22 mouse cellular contexts compared by ENCODE assay signal in genomic region chr5:35693638-35694037, GRCm38 (mm10).
"Had no signal": no experiment of that assay in that cellular context is flagged by ENCODE, and none has a peak within 500 bp of the region (broad histone marks: within the 10 kb centered on the region; RNA-seq: fewer than 3 reads in every experiment).

No protein-coding gene starts in this region.

- H3K9me3 ChIP-seq: liver, embryonic 15.5 days; lung, embryonic 15.5 days; midbrain, embryonic 13.5 days; midbrain, embryonic 15.5 days; neural tube, embryonic 13.5 days; neural tube, embryonic 15.5 days had no signal

- H3K4me1 ChIP-seq: liver, embryonic 15.5 days; midbrain, embryonic 13.5 days; midbrain, embryonic 15.5 days had no signal

- H3K4me3 ChIP-seq: liver, embryonic 15.5 days; lung, embryonic 15.5 days; midbrain, embryonic 13.5 days; midbrain, embryonic 15.5 days; myocyte; neural tube, embryonic 13.5 days; neural tube, embryonic 15.5 days had no signal

- DNase-seq: liver, postnatal 0 days; lung, adult 2 months; lung, postnatal 14 days; lung, postnatal 36 days; retina, postnatal 1 day; right cerebral cortex, adult 18-20 months; right cerebral cortex, postnatal 25 days; right cerebral cortex, postnatal 4 days; spleen, adult 18-20 months; thymus, adult 18-20 months; thymus, postnatal 14 days; thymus, postnatal 36 days had no signal

- H3K27me3 ChIP-seq: liver, embryonic 15.5 days; lung, embryonic 15.5 days; midbrain, embryonic 13.5 days; midbrain, embryonic 15.5 days; neural tube, embryonic 13.5 days; neural tube, embryonic 15.5 days had no signal

- H3K4me2 ChIP-seq: liver, embryonic 15.5 days; lung, embryonic 15.5 days; midbrain, embryonic 11.5 days; midbrain, embryonic 13.5 days; midbrain, embryonic 15.5 days; neural tube, embryonic 13.5 days; neural tube, embryonic 15.5 days had no signal

- H3K27ac ChIP-seq: liver, embryonic 15.5 days; lung, embryonic 15.5 days; macrophage; midbrain, embryonic 13.5 days; midbrain, embryonic 15.5 days; neural tube, embryonic 13.5 days; neural tube, embryonic 15.5 days had no signal

- H3K9ac ChIP-seq: liver, embryonic 15.5 days; liver, postnatal 0 days; lung, embryonic 15.5 days; midbrain, embryonic 13.5 days; midbrain, embryonic 15.5 days; neural tube, embryonic 13.5 days; neural tube, embryonic 15.5 days had no signal

- H3K36me3 ChIP-seq: liver, embryonic 15.5 days; lung, embryonic 15.5 days; midbrain, embryonic 13.5 days; midbrain, embryonic 15.5 days; neural tube, embryonic 13.5 days; neural tube, embryonic 15.5 days had no signal

- ATAC-seq: liver, postnatal 0 days; lung, postnatal 0 days; midbrain, embryonic 13.5 days; midbrain, embryonic 15.5 days had no signal
